Mouse (Mus musculus) lung, postnatal 0 days (tissue): ENCODE results near the gene Agbl4.

Experiments
- CTCF ChIP-seq: IDR thresholded peaks from 2 replicates; pipeline ENCODE4 v1.5.1; 2016; ENCODE audit warnings: antibody characterized with exemption, mild to moderate bottlenecking
- EP300 ChIP-seq: IDR thresholded peaks from 2 replicates; pipeline ENCODE4 v1.6.1; 2016; ENCODE audit warnings: antibody characterized with exemption, mild to moderate bottlenecking, control low read depth

DNA sequence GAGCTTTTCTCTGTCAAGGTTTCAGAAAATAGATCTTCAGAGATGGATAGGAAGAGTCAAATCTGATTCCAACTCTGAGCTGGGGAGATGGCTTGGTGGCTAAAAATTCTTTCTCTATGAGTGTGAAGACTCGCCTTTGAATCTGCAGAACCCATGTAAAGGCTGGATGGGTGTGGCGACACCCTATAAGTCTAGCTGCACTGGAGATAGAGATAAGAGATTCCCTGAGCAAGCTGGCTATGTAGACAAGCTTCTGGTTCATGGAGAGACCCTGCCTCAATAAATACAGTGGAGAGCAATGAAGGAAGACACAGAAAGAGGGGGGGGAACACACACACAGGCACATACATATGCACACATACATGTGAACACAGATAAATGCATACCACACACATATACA lies 1118.7 kb downstream of the Agbl4 start:
- TF ChIP-seq CTCF (no peak), EP300 (no peak)
